Mouse (Mus musculus) heart, embryonic 11.5 days (tissue): ENCODE measurements at regions not wholly inside any gene's neighbourhood (a gene's known extent, or its start where the extent isn't known, plus 50 kb on each side); places are given as distances from the start of the nearest gene placed in this dataset.

Experiments
- ATAC-seq: fragments of 200-750 bp; cut with Nextera tagmentation; replicated peaks from 2 replicates; pipeline ENCODE4 v1.8.0; 2017; ENCODE audit warnings: moderate library complexity; ENCODE audit not compliant: insufficient number of reproducible peaks, low FRiP score, low TSS enrichment
- H3K27ac ChIP-seq: fragments of 300-500 bp; sonication (generic); 2 replicates; pipeline ENCODE4 v1.5.1; 2014; ENCODE audit warnings: mild to moderate bottlenecking, low read depth, low read length
- H3K27me3 ChIP-seq: fragments of 300-500 bp; sonication (generic); 2 replicates; pipeline ENCODE4 v1.6.1; 2014; ENCODE audit warnings: mild to moderate bottlenecking, low read length, mixed read lengths; ENCODE audit not compliant: control insufficient read depth, insufficient read depth
- H3K36me3 ChIP-seq: fragments of 300-500 bp; sonication (generic); 2 replicates; pipeline ENCODE4 v1.6.1; 2014; ENCODE audit warnings: mild to moderate bottlenecking, low read length, moderate library complexity, mixed read lengths; ENCODE audit not compliant: control insufficient read depth, insufficient read depth
- H3K4me1 ChIP-seq: fragments of 300-500 bp; sonication (generic); 2 replicates; pipeline ENCODE4 v1.6.1; 2014; ENCODE audit warnings: low read length; ENCODE audit not compliant: control insufficient read depth, insufficient read depth
- H3K4me2 ChIP-seq: fragments of 300-500 bp; sonication (generic); 2 replicates; pipeline ENCODE4 v1.6.1; 2014; ENCODE audit warnings: mild to moderate bottlenecking, moderate library complexity
- H3K4me3 ChIP-seq: fragments of 300-500 bp; sonication (generic); 2 replicates; pipeline ENCODE4 v1.5.1; 2014; ENCODE audit warnings: low read depth, low read length
- H3K9ac ChIP-seq: fragments of 300-500 bp; sonication (generic); 2 replicates; pipeline ENCODE4 v1.6.1; 2014; ENCODE audit warnings: mild to moderate bottlenecking, low read depth, low read length, moderate library complexity
- H3K9me3 ChIP-seq: fragments of 300-500 bp; sonication (generic); replicated peaks from 2 replicates; pipeline ENCODE4 v1.6.1; 2016; ENCODE audit warnings: low read length; ENCODE audit not compliant: control insufficient read depth
- WGBS: fragments of 180-500 bp; shearing (Covaris S2); extraction: QIAGEN DNeasy Blood & Tissue Kit; methylation state at CpG from one replicate; pipeline ENCODE4 v1.1.7; 2014; ENCODE audit not compliant: insufficient replicate concordance; 5-methylcytosine and 5-hydroxymethylcytosine counted together

GRCm38 (mm10) chr1:30362072-30362769, 511.5 kb downstream of the Phf3 start:
- no peaks in the 10 kb centered on the region for H3K9me3 ChIP-seq
- H3K36me3 ChIP-seq = no peaks in the 10 kb centered on the region
- no peak overlapping the region for H3K9ac ChIP-seq
- ATAC-seq = no peak
- no peak overlapping the region for H3K27ac ChIP-seq
- no peak overlapping the region for H3K4me2 ChIP-seq
- H3K4me1 ChIP-seq = no peaks in the 10 kb centered on the region
- H3K4me3 ChIP-seq = no peak overlapping the region
- no peaks in the 10 kb centered on the region for H3K27me3 ChIP-seq
- WGBS = 77% methylated on average over 7 of the region's 7 CpGs

- H3K9ac ChIP-seq = no peak overlapping the region
- ATAC-seq = no peak
- no peak overlapping the region for H3K4me2 ChIP-seq
- H3K9me3 ChIP-seq = no peaks in the 10 kb centered on the region
- no peaks in the 10 kb centered on the region for H3K27me3 ChIP-seq
- no peak overlapping the region for H3K4me3 ChIP-seq
- H3K36me3 ChIP-seq = no peaks in the 10 kb centered on the region
- no peaks in the 10 kb centered on the region for H3K4me1 ChIP-seq
- no peak overlapping the region for H3K27ac ChIP-seq
- 78% methylated on average over 6 of the region's 6 CpGs for WGBS
These were observed 553.0 kb downstream of the Phf3 start for GRCm38 (mm10) chr1:30320657-30321262.

DNA sequence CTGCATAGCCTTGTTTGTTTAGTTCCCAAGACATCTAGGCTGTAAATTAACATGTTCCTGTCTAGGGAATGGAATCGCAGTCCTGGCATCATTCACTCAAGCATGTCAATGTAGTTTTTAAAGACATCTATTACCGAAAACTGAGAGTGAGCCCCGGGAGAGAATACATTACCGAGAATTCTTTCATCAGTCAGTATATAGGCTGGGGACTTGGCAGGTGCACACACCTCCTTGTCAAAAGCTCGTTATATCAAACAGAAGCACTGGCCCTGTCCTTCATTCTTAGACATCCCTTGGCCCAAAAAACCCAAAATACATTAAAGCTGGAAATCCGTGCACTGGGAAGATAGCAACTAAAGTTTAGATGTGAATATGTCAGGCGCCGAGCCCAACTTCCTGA, 555.5 kb downstream of the Phf3 start:
- H3K4me3 ChIP-seq = no peak overlapping the region
- H3K4me1 ChIP-seq = no peaks in the 10 kb centered on the region
- H3K4me2 ChIP-seq = no peak overlapping the region
- no peak for ATAC-seq
- 81% methylated on average over 8 of the region's 8 CpGs for WGBS
- H3K27me3 ChIP-seq = no peaks in the 10 kb centered on the region
- H3K36me3 ChIP-seq = no peaks in the 10 kb centered on the region
- no peak overlapping the region for H3K9ac ChIP-seq
- H3K27ac ChIP-seq = no peak overlapping the region
- H3K9me3 ChIP-seq = no peaks in the 10 kb centered on the region

- H3K27me3 ChIP-seq = no peaks in the 10 kb centered on the region
- no peak overlapping the region for H3K9ac ChIP-seq
- H3K36me3 ChIP-seq = no peaks in the 10 kb centered on the region
- H3K4me1 ChIP-seq = no peaks in the 10 kb centered on the region
- 80% methylated on average over 2 of the region's 2 CpGs for WGBS
- ATAC-seq = no peak
- no peak overlapping the region for H3K4me3 ChIP-seq
- H3K9me3 ChIP-seq = no peaks in the 10 kb centered on the region
- H3K4me2 ChIP-seq = no peak overlapping the region
- H3K27ac ChIP-seq = no peak overlapping the region
These were observed 584.6 kb downstream of the Phf3 start for GRCm38 (mm10) chr1:30289073-30289472.

- ATAC-seq = no peak
- no peak overlapping the region for H3K4me3 ChIP-seq
- WGBS = 46% methylated on average over 2 of the region's 2 CpGs
These were observed 611.3 kb downstream of the Phf3 start for GRCm38 (mm10) chr1:30262418-30262817.

DNA sequence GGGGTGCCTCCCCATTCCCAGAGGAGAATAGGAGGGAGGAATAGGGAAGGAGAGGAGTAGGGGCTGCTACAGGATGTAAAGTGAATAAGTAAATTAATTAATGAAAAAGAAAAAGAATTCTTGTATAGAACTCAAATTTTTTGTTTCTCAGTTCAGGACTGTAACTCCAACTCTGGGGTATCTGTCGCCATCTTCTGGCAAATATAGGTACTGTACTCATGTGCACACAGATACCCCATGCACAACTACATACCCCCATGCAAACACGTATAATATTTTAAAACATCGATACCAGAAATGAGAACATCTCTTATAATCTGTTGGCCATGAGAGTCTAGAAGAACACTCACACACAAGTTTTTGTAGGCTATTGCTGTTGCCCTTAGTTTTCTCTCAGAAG, 614.2 kb downstream of the Phf3 start:
- H3K4me1 ChIP-seq = no peaks in the 10 kb centered on the region
- WGBS = 61% methylated on average over 3 of the region's 3 CpGs
- ATAC-seq = no peak

More at GRCm38 (mm10) chr1:30262418-30262817, 611.3 kb downstream of the Phf3 start:
- Histone ChIP-seq H3K27me3 (no peaks in the 10 kb centered on the region), H3K9ac (no peak overlapping the region), H3K27ac (no peak overlapping the region), H3K36me3 (no peaks in the 10 kb centered on the region), H3K9me3 (no peaks in the 10 kb centered on the region), H3K4me1 (no peaks in the 10 kb centered on the region), H3K4me2 (no peak overlapping the region)

DNA sequence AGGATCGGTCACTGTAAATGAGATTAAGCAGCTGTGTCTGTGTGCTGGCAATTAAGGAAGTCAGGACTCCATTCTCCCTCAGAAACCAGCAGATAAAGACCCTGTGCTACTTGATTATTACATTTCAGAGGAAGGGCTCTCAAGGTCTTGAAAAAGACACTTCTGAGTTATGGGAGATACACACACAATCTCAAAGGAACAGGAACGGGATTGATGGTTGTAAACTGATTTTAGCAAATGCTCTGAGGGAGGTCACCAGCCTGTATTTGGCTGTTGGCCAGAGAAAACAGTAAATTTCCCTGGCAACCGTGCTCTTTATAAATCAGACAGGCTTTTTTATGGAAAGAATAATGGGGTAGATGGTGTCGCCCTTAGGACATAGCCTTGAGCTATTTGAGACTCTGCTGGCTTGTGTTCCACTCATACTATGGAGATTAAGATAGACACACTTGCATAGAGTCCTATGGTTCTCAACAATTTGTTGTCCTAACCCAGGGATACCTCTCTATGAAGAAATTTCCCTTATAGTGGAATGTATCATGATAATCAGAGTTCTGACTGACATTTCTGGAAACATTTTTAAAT, 656.9 kb downstream of the Phf3 start:
- no peaks in the 10 kb centered on the region for H3K36me3 ChIP-seq
- H3K9me3 ChIP-seq = no peaks in the 10 kb centered on the region
- no peak overlapping the region for H3K4me2 ChIP-seq
- H3K4me1 ChIP-seq = no peaks in the 10 kb centered on the region
- 53% methylated on average over 4 of the region's 4 CpGs for WGBS
- no peak overlapping the region for H3K27ac ChIP-seq
- no peak overlapping the region for H3K9ac ChIP-seq
- H3K27me3 ChIP-seq = no peaks in the 10 kb centered on the region
- H3K4me3 ChIP-seq = no peak overlapping the region
- ATAC-seq = 0 out of 2 replicates have a peak, but pooled peaks have one; percentile 10

More for the DNA sequence above, 614.2 kb downstream of the Phf3 start:
- H3K27ac ChIP-seq = no peak overlapping the region
- H3K9ac ChIP-seq = no peak overlapping the region
- H3K4me3 ChIP-seq = no peak overlapping the region
- H3K9me3 ChIP-seq = no peaks in the 10 kb centered on the region
- H3K27me3 ChIP-seq = no peaks in the 10 kb centered on the region
- H3K36me3 ChIP-seq = no peaks in the 10 kb centered on the region
- H3K4me2 ChIP-seq = no peak overlapping the region

DNA sequence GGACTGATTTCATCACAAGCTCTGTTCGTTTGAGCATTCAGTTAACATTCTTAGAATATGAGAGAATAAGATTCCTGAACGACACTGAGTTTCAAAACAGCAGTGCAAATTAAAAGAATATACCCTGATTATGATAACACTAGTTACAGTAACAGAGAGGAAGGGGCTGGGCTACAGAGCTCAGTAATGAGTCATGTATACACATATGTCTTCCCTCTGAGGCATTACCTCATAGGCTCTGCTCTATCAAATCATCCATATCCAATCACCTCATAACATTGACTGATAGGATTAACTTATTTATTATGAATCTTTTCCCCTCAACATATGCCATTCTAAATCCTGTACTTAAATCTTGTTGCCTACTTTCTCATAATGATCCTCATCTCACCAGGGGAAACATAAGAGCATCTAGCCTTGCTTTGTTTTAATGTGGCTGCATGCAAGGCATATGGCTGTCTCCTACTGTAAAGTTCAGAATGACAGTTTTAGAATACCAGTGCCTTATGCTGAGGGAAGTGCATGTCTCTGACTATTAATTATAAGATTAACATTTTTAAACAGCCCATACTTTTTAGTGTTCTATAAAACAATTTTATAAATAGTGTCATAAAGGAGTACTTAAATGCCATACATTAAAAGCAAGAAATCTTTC, 669.0 kb downstream of the Phf3 start:
- Histone ChIP-seq H3K4me3 (no peak overlapping the region), H3K4me1 (no peaks in the 10 kb centered on the region), H3K27me3 (no peaks in the 10 kb centered on the region), H3K9me3 (no peaks in the 10 kb centered on the region), H3K4me2 (no peak overlapping the region), H3K27ac (no peak overlapping the region), H3K9ac (no peak overlapping the region), H3K36me3 (no peaks in the 10 kb centered on the region)
- 52% methylated on average over 2 of the region's 2 CpGs for WGBS
- no peak for ATAC-seq
